Mouse (Mus musculus): Measurements from ENCODE around the gene Inka2. TPM values are rescaled to one million over a fixed set of nuclear protein-coding genes. Genes with fewer than 3 reads are reported as not detected.

The Inka2 gene
- polyA plus RNA-seq, 1 experiment from 2014 or later, result 3.9 TPM

GRCm38 (mm10) chr3:105760063-105760462 lies 55.7 kb downstream of the Inka2 start:
- no peak for ATAC-seq
- Histone ChIP-seq H3K27ac (ENCODE audit: low read length) (no peak overlapping the region), H3K4me3 (replicated peaks; ENCODE audit: low read length) (no peak overlapping the region), H3K9ac (replicated peaks; ENCODE audit: low read depth, low read length) (no peak overlapping the region), H3K4me1 (replicated peaks; ENCODE audit: control insufficient read depth, insufficient read depth, low read length) (no peaks in the 10 kb centered on the region), H3K27me3 (replicated peaks; ENCODE audit: control insufficient read depth, insufficient read depth, low read length) (no peaks in the 10 kb centered on the region), H3K4me2 (ENCODE audit: low read length) (no peak overlapping the region), H3K36me3 (ENCODE audit: control insufficient read depth, insufficient read depth) (no peaks in the 10 kb centered on the region), H3K9me3 (ENCODE audit: control insufficient read depth, low read length) (no peaks in the 10 kb centered on the region)
- WGBS, result 89% methylated on average over 3 of the region's 3 CpGs

- no peaks in the 10 kb centered on the region for H3K4me1 ChIP-seq (replicated peaks; ENCODE audit: control insufficient read depth, insufficient read depth, low read length)
- WGBS, result 74% methylated on average over 4 of the region's 4 CpGs
- no peak overlapping the region for H3K27ac ChIP-seq (ENCODE audit: low read length)
- no peak overlapping the region for H3K4me3 ChIP-seq (replicated peaks; ENCODE audit: low read length)
- no peaks in the 10 kb centered on the region for H3K27me3 ChIP-seq (replicated peaks; ENCODE audit: control insufficient read depth, insufficient read depth, low read length)
- no peaks in the 10 kb centered on the region for H3K9me3 ChIP-seq (ENCODE audit: control insufficient read depth, low read length)
- H3K9ac ChIP-seq (replicated peaks; ENCODE audit: low read depth, low read length), result no peak overlapping the region
- no peak overlapping the region for H3K4me2 ChIP-seq (ENCODE audit: low read length)
- no peaks in the 10 kb centered on the region for H3K36me3 ChIP-seq (ENCODE audit: control insufficient read depth, insufficient read depth)
- no peak for ATAC-seq
Observed at GRCm38 (mm10) chr3:105763132-105763851, 58.9 kb downstream of the Inka2 start.

GRCm38 (mm10) chr3:105768529-105768928 lies 64.1 kb downstream of the Inka2 start:
- Histone ChIP-seq H3K27ac (ENCODE audit: low read length) (no peak overlapping the region), H3K4me1 (replicated peaks; ENCODE audit: control insufficient read depth, insufficient read depth, low read length) (no peaks in the 10 kb centered on the region), H3K4me2 (ENCODE audit: low read length) (no peak overlapping the region), H3K9me3 (ENCODE audit: control insufficient read depth, low read length) (no peaks in the 10 kb centered on the region), H3K9ac (replicated peaks; ENCODE audit: low read depth, low read length) (no peak overlapping the region), H3K4me3 (replicated peaks; ENCODE audit: low read length) (no peak overlapping the region), H3K27me3 (replicated peaks; ENCODE audit: control insufficient read depth, insufficient read depth, low read length) (no peaks in the 10 kb centered on the region), H3K36me3 (ENCODE audit: control insufficient read depth, insufficient read depth) (no peaks in the 10 kb centered on the region)
- no peak for ATAC-seq
- 85% methylated on average over 6 of the region's 6 CpGs for WGBS

DNA sequence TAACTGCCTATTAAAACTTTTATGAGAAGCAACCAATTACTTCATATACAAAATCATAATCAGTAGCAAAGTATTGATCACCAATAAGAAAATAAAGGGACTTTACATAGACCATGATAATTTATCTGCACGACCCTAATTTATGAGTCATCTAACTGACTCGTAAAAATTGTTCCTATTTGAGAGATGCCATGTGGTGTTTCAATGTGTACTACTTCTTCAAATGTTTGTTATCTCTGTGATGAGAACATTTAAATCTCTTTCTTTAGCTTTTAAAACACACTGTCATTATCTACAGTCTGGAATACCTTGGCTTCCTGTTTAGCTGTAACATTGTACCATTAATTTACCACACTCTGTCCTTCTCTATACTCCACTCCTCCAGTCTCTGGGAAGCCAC lies 65.0 kb downstream of the Inka2 start:
- Histone ChIP-seq H3K9ac (replicated peaks; ENCODE audit: low read depth, low read length) (no peak overlapping the region), H3K4me1 (replicated peaks; ENCODE audit: control insufficient read depth, insufficient read depth, low read length) (no peaks in the 10 kb centered on the region), H3K27me3 (replicated peaks; ENCODE audit: control insufficient read depth, insufficient read depth, low read length) (no peaks in the 10 kb centered on the region), H3K27ac (ENCODE audit: low read length) (no peak overlapping the region), H3K4me3 (replicated peaks; ENCODE audit: low read length) (no peak overlapping the region), H3K4me2 (ENCODE audit: low read length) (no peak overlapping the region), H3K36me3 (ENCODE audit: control insufficient read depth, insufficient read depth) (no peaks in the 10 kb centered on the region), H3K9me3 (ENCODE audit: control insufficient read depth, low read length) (no peaks in the 10 kb centered on the region)
- WGBS, result 89% methylated on average over 2 of the region's 2 CpGs
- no peak for ATAC-seq

Other genes with a start within 250 kb of the Inka2 start
- 31.6 and 35.3 TPM in 2 replicates for gene Ddx20, start 17.0 kb upstream of the Inka2 start, polyA plus RNA-seq (2015; fragmentation: Nextera tagmentation; extraction: Ambion mirVana)
- gene Rap1a, start 96.7 kb downstream of the Inka2 start, polyA plus RNA-seq (2015; fragmentation: Nextera tagmentation; extraction: Ambion mirVana), result 67.7 and 87.5 TPM in 2 replicates
- 0.11 TPM in 1 of 2 replicates, not detected in the other for gene Adora3, start 166.3 kb downstream of the Inka2 start, polyA plus RNA-seq (2015; fragmentation: Nextera tagmentation; extraction: Ambion mirVana)
- gene Tmigd3, start 166.3 kb downstream of the Inka2 start, polyA plus RNA-seq (2015; fragmentation: Nextera tagmentation; extraction: Ambion mirVana), result 0.58 TPM in 1 of 2 replicates, not detected in the other
- gene I830077J02Rik, start 228.1 kb downstream of the Inka2 start, polyA plus RNA-seq (2015; fragmentation: Nextera tagmentation; extraction: Ambion mirVana), result 0.34 TPM in 1 of 2 replicates, not detected in the other

Data from forebrain, embryonic 16.5 days (tissue).